ENCODE assay signal across 8 mouse cellular contexts in the genomic region with DNA sequence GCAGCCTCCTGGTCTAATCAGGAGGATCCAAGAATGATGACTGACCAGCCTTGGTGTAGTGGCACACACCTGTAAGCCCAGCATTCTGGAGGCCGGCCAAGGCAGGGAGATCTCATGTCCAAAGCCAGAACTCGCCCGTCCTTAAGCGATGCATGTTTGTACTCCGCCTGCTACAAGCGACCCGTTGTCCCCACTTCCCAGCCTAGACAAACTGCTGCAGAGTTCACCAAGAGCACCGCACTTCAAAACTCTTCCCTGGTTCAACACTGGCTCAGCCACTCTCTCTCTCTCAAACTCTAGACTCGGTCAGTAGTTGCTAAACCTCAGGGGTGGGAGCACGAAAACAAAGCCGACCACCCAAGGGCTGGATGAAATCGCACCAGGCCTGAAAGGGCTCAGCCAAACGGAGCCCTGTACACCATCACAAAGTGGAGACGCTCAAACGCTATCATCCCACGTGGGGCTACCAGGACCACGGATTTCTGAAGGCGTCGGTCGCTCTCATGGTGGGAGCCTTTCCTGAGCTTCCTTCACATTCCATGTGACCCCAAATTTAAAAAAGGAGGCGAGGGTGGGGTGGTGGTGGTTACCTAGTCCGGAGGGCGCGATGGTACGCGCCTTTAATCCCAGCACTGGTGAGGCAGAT. TPM values are rescaled to one million over a fixed set of nuclear protein-coding genes. Genes with fewer than 3 reads are reported as not detected.
DNase-seq lines count a peak whose midpoint lies in the region; ATAC-seq and TF ChIP-seq lines count a peak whose summit lies in the region.

No protein-coding gene starts in this region.

- TF ChIP-seq POLR2A in cerebellum, adult 2 months (IDR thresholded peaks at IDR 0.05; ENCODE audit: borderline replicate concordance, insufficient read depth, low read length) = no peak

- no peaks in the 10 kb centered on the region for H3K9me3 ChIP-seq in heart, embryonic 16.5 days (replicated peaks; ENCODE audit: control insufficient read depth, low read length)
- H3K9me3 ChIP-seq in limb, embryonic 12.5 days = no peaks in the 10 kb centered on the region
- H3K9me3 ChIP-seq in neural tube, embryonic 12.5 days = no peaks in the 10 kb centered on the region

- H3K4me1 ChIP-seq in cerebellum, adult 2 months (ENCODE audit: control insufficient read depth, insufficient read depth, low read length) = peaks cover 5% of the 10 kb centered on the region; the same call in 1 of the 2 replicates
- peaks cover 13% of the 10 kb centered on the region for H3K4me1 ChIP-seq in heart, embryonic 16.5 days (ENCODE audit: control insufficient read depth, insufficient read depth, low read length)
- peaks cover 13% of the 10 kb centered on the region for H3K4me1 ChIP-seq in limb, embryonic 12.5 days (replicated peaks)
- H3K4me1 ChIP-seq in neural tube, embryonic 12.5 days = peaks cover 15% of the 10 kb centered on the region

- H3K9ac ChIP-seq in heart, embryonic 16.5 days (ENCODE audit: low read length) = peak overlapping the region; percentile 99
- H3K9ac ChIP-seq in limb, embryonic 12.5 days (replicated peaks) = peak overlapping the region; percentile 97
- H3K9ac ChIP-seq in neural tube, embryonic 12.5 days = peak overlapping the region; percentile 96

- peak overlapping the region; percentile 75 for H3K4me2 ChIP-seq in heart, embryonic 16.5 days (ENCODE audit: low read depth, low read length)
- peak overlapping the region; percentile 95 for H3K4me2 ChIP-seq in limb, embryonic 12.5 days
- peak overlapping the region; percentile 98 for H3K4me2 ChIP-seq in neural tube, embryonic 12.5 days (replicated peaks)

- no peaks in the 10 kb centered on the region for H3K27me3 ChIP-seq in cerebellum, adult 2 months (ENCODE audit: control insufficient read depth, insufficient read depth, low read length)
- 0 out of 2 replicates have a peak, but pooled peaks cover 3% of the 10 kb centered on the region for H3K27me3 ChIP-seq in heart, embryonic 16.5 days (ENCODE audit: control insufficient read depth, insufficient read depth, low read length)
- 0 out of 2 replicates have a peak, but pooled peaks cover 4% of the 10 kb centered on the region for H3K27me3 ChIP-seq in limb, embryonic 12.5 days
- no peaks in the 10 kb centered on the region for H3K27me3 ChIP-seq in neural tube, embryonic 12.5 days (replicated peaks)

- no peak for ATAC-seq in heart, embryonic 16.5 days (replicated peaks; ENCODE audit: extremely low read depth, insufficient read depth, low FRiP score)
- no peak for ATAC-seq in limb, embryonic 12.5 days (ENCODE audit: insufficient number of reproducible peaks, insufficient read depth, low FRiP score, low TSS enrichment, low read depth)
- 0 out of 2 replicates have a peak, but pooled peaks have one; percentile 21 for ATAC-seq in neural tube, embryonic 12.5 days (ENCODE audit: low FRiP score, low read depth)

- no peak overlapping the region for H3K27ac ChIP-seq in cerebellum, adult 2 months (ENCODE audit: insufficient read depth, low read length)
- no peak overlapping the region for H3K27ac ChIP-seq in heart, embryonic 16.5 days (ENCODE audit: low read length)
- H3K27ac ChIP-seq in limb, embryonic 12.5 days = 0 out of 2 replicates have a peak overlapping the region, but pooled peaks have one; percentile 90
- no peak overlapping the region for H3K27ac ChIP-seq in neural tube, embryonic 12.5 days

- peaks cover 9% of the 10 kb centered on the region; the same call in 1 of the 2 replicates for H3K36me3 ChIP-seq in heart, embryonic 16.5 days (ENCODE audit: control insufficient read depth, insufficient read depth)
- peaks cover 18% of the 10 kb centered on the region for H3K36me3 ChIP-seq in limb, embryonic 12.5 days
- H3K36me3 ChIP-seq in neural tube, embryonic 12.5 days = peaks cover 11% of the 10 kb centered on the region

- peak overlapping the region; percentile 75 for H3K4me3 ChIP-seq in cerebellum, adult 2 months (replicated peaks; ENCODE audit: insufficient read depth, low read depth, low read length)
- H3K4me3 ChIP-seq in heart, embryonic 16.5 days (ENCODE audit: low read length) = peak overlapping the region; percentile 98
- peak overlapping the region; percentile 99 for H3K4me3 ChIP-seq in limb, embryonic 12.5 days (replicated peaks)
- peak overlapping the region; percentile 99 for H3K4me3 ChIP-seq in neural tube, embryonic 12.5 days

- TF ChIP-seq CTCF in cerebellum, adult 2 months (IDR thresholded peaks at IDR 0.05; ENCODE audit: borderline replicate concordance, insufficient read depth, low read depth, low read length) = no peak

- DNase-seq in cerebellum, adult 11 months = peak; percentile 29
- DNase-seq in cerebellum, postnatal 4 days (ENCODE audit: low spot score in 2 of 2) = no peak
- peak; percentile 28 for DNase-seq in 3134 (ENCODE audit: extremely low read depth, insufficient read length, low spot score)
- peak; percentile 20 to 26 for DNase-seq in cerebellum, adult 2 months
- no peak for DNase-seq in frontal cortex, postnatal 10 days (ENCODE audit: low spot score in 2 of 2)

- WGBS in cerebellum, adult 2 months = 1% methylated on average over 26 of the region's 26 CpGs
- WGBS in heart, embryonic 16.5 days = 2% methylated on average over 26 of the region's 26 CpGs
- WGBS in limb, embryonic 12.5 days = 6% methylated on average over 26 of the region's 26 CpGs
- WGBS in neural tube, embryonic 12.5 days = 5% methylated on average over 26 of the region's 26 CpGs

RNA-seq across cellular contexts. Expression of gene Snu13, which starts 1.0 kb away (rescaled TPM):
- polyA plus RNA-seq in cerebellum, adult 2 months (2012; rRNA removed) = 114 and 124 TPM in 2 replicates
- 174 and 210 TPM in 2 replicates for polyA plus RNA-seq in heart, embryonic 16.5 days (2015; fragmentation: Nextera tagmentation; extraction: Ambion mirVana)
- polyA plus RNA-seq in limb, embryonic 12.5 days (2016; fragmentation: Nextera tagmentation; extraction: Ambion mirVana) = 263 and 272 TPM in 2 replicates
- 188 and 193 TPM in 2 replicates for polyA plus RNA-seq in neural tube, embryonic 12.5 days (2016; fragmentation: Nextera tagmentation; extraction: Ambion mirVana)

RNA-seq across cellular contexts. Expression of gene 4930407I10Rik, which starts 12.6 kb away (rescaled TPM):
- polyA plus RNA-seq in cerebellum, adult 2 months (2012; rRNA removed) = not detected in 2 replicates
- not detected in 2 replicates for polyA plus RNA-seq in heart, embryonic 16.5 days (2015; fragmentation: Nextera tagmentation; extraction: Ambion mirVana)
- not detected in 2 replicates for polyA plus RNA-seq in limb, embryonic 12.5 days (2016; fragmentation: Nextera tagmentation; extraction: Ambion mirVana)
- 0.04 TPM in 1 of 2 replicates, not detected in the other for polyA plus RNA-seq in neural tube, embryonic 12.5 days (2016; fragmentation: Nextera tagmentation; extraction: Ambion mirVana)

RNA-seq across cellular contexts. Expression of gene Desi1, which starts 12.7 kb away (rescaled TPM):
- polyA plus RNA-seq in cerebellum, adult 2 months (2012; rRNA removed) = 142 and 156 TPM in 2 replicates
- 22.4 and 37.4 TPM in 2 replicates for polyA plus RNA-seq in heart, embryonic 16.5 days (2015; fragmentation: Nextera tagmentation; extraction: Ambion mirVana)
- 30.4 TPM in 2 replicates for polyA plus RNA-seq in limb, embryonic 12.5 days (2016; fragmentation: Nextera tagmentation; extraction: Ambion mirVana)
- 42.9 and 48.5 TPM in 2 replicates for polyA plus RNA-seq in neural tube, embryonic 12.5 days (2016; fragmentation: Nextera tagmentation; extraction: Ambion mirVana)

RNA-seq across cellular contexts. Expression of gene Mei1, which starts 23.4 kb away (rescaled TPM):
- 0.06 and 0.13 TPM in 2 replicates for polyA plus RNA-seq in cerebellum, adult 2 months (2012; rRNA removed)
- polyA plus RNA-seq in heart, embryonic 16.5 days (2015; fragmentation: Nextera tagmentation; extraction: Ambion mirVana) = not detected in 2 replicates
- 0.10 TPM in 1 of 2 replicates, not detected in the other for polyA plus RNA-seq in limb, embryonic 12.5 days (2016; fragmentation: Nextera tagmentation; extraction: Ambion mirVana)
- polyA plus RNA-seq in neural tube, embryonic 12.5 days (2016; fragmentation: Nextera tagmentation; extraction: Ambion mirVana) = 0.05 and 0.08 TPM in 2 replicates

RNA-seq across cellular contexts. Expression of gene Xrcc6, which starts 58.7 kb away (rescaled TPM):
- 35.9 and 37.9 TPM in 2 replicates for polyA plus RNA-seq in cerebellum, adult 2 months (2012; rRNA removed)
- polyA plus RNA-seq in heart, embryonic 16.5 days (2015; fragmentation: Nextera tagmentation; extraction: Ambion mirVana) = 76.8 and 113 TPM in 2 replicates
- polyA plus RNA-seq in limb, embryonic 12.5 days (2016; fragmentation: Nextera tagmentation; extraction: Ambion mirVana) = 91.2 and 91.6 TPM in 2 replicates
- 52.6 and 53.4 TPM in 2 replicates for polyA plus RNA-seq in neural tube, embryonic 12.5 days (2016; fragmentation: Nextera tagmentation; extraction: Ambion mirVana)

Comparison
In these comparisons a context has a peak if more than half of its experiments do, and no peak if none do; other contexts are left out.
1. DNase-seq: peak in cerebellum, adult 11 months (single experiment), 3134 (single experiment) and cerebellum, adult 2 months (2 of 2); none in cerebellum, postnatal 4 days (0 of 2) and frontal cortex, postnatal 10 days (0 of 2).
2. Peak in every context shown above with its lines, with median percentiles within 50 percentile points of each other: H3K4me3 ChIP-seq, H3K4me2 ChIP-seq and H3K9ac ChIP-seq.